Mouse (Mus musculus) testis, adult 2 months (tissue): ENCODE measurements around the gene Snrnp35. TPM values are rescaled to one million over a fixed set of nuclear protein-coding genes. Genes with fewer than 3 reads are reported as not detected.

Experiments
- H3K27ac ChIP-seq: fragments of 200-500 bp; 2 replicates; pipeline ENCODE4 v1.5.1; 2012; ENCODE audit warnings: low read depth, low read length; ENCODE audit not compliant: control insufficient read depth, insufficient read depth
- H3K27me3 ChIP-seq: fragments of 200-500 bp; 2 replicates; pipeline ENCODE4 v1.6.1; 2012; ENCODE audit warnings: mild to moderate bottlenecking, low read length, moderate library complexity; ENCODE audit not compliant: control insufficient read depth, insufficient read depth
- H3K36me3 ChIP-seq: fragments of 200-500 bp; 2 replicates; pipeline ENCODE4 v1.6.1; 2012; ENCODE audit warnings: mild to moderate bottlenecking, low read length; ENCODE audit not compliant: control insufficient read depth, insufficient read depth
- H3K4me1 ChIP-seq: fragments of 200-500 bp; 2 replicates; pipeline ENCODE4 v1.6.1; 2012; ENCODE audit warnings: low read length; ENCODE audit not compliant: control insufficient read depth, insufficient read depth
- H3K4me3 ChIP-seq: fragments of 200-500 bp; 2 replicates; pipeline ENCODE4 v1.5.1; 2012; ENCODE audit warnings: low read depth, mild to moderate bottlenecking, low read length, moderate library complexity, mixed read lengths; ENCODE audit not compliant: control insufficient read depth
- CTCF ChIP-seq: fragments of 200-500 bp; IDR thresholded peaks from 2 replicates; pipeline ENCODE4 v1.5.1; 2012; ENCODE audit warnings: low read depth, mild to moderate bottlenecking, inconsistent platforms, low read length, moderate library complexity; ENCODE audit not compliant: control insufficient read depth, insufficient read depth, insufficient replicate concordance
- POLR2A ChIP-seq: fragments of 200-500 bp; IDR thresholded peaks from 2 replicates; pipeline ENCODE4 v1.6.1; 2012; ENCODE audit warnings: low read depth, mild to moderate bottlenecking, inconsistent platforms, low read length, moderate library complexity; ENCODE audit not compliant: control insufficient read depth
- polyA plus RNA-seq: library from polyadenylated mRNA; depleted of rRNA; stranded (reverse); fragments of >200 nt; gene quantifications from 2 replicates; pipeline ENCODE4 v1.2.3, GENCODE M21; 2012

The Snrnp35 gene
- polyA plus RNA-seq, 1 experiment: 26.5 TPM

DNA sequence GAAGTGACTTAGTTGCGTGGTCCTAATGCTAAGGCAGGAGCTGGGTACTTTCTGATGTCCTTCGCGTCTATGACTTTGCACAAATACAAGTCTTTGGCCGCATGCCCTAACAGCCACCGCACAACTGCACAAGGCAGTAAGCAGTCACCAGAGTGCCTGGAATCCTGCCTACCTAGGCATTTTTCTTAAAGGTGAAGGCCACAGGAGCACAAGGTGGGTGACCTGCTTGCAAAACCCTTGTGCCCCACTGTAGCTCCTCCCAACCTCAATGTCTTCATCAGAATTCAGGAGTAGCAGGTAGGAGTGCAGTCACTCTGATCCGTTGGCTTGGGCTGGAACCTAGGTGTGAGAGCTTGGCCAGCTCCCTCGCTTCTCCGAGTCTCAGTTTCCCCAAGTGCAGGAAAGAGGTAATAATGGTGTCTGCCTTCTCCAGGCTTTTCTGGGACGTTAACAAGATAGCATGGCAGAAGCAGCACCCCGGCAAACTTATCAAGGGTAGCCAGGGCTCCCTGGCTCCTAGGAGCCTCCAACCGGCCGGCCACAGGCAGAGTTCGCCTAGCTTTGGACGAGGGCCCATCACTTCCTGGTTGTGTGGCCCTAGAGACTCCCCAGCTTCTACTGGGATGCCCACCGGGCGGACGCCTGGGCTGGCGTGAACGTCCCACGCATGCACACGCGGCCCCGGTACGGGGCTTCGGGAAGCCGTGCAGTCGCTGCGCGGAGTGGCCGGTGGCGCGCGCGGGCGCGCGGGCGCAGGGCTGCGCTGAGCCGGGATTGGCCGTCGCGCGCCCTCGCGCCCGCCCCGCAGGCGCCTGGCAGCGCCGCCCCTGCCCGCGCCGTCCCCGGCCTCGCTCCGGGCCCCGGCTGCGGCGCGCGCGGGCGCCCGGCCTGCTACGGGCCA, 38.0 kb upstream of the Snrnp35 start:
- H3K4me1 ChIP-seq: peaks cover 17% of the 10 kb centered on the region
- H3K4me3 ChIP-seq: peak overlapping the region; percentile 73
- peak overlapping the region; percentile 59 for H3K27ac ChIP-seq
- 0 out of 2 replicates have a peak, but pooled peaks have one; percentile 7 for TF ChIP-seq POLR2A
- no peak for TF ChIP-seq CTCF
- no peaks in the 10 kb centered on the region for H3K27me3 ChIP-seq
- peaks cover 6% of the 10 kb centered on the region for H3K36me3 ChIP-seq

- H3K27me3 ChIP-seq: no peaks in the 10 kb centered on the region
- H3K4me1 ChIP-seq: peaks cover 14% of the 10 kb centered on the region
- peak overlapping the region; percentile 75 for H3K27ac ChIP-seq
- peaks cover 6% of the 10 kb centered on the region for H3K36me3 ChIP-seq
- TF ChIP-seq CTCF (no peak), POLR2A (no peak)
- H3K4me3 ChIP-seq: peak overlapping the region; percentile 73
Observed at GRCm38 (mm10) chr5:124445621-124446293, 37.2 kb upstream of the Snrnp35 start.

- Histone ChIP-seq H3K36me3 (peaks cover 6% of the 10 kb centered on the region), H3K27ac (peak overlapping the region; percentile 75), H3K4me1 (peaks cover 14% of the 10 kb centered on the region), H3K27me3 (no peaks in the 10 kb centered on the region), H3K4me3 (peak overlapping the region; percentile 73)
- no peak for TF ChIP-seq POLR2A
- no peak for TF ChIP-seq CTCF
Observed at GRCm38 (mm10) chr5:124446301-124446881, 36.5 kb upstream of the Snrnp35 start.

GRCm38 (mm10) chr5:124449494-124449893, 33.4 kb upstream of the Snrnp35 start:
- Histone ChIP-seq H3K27ac (no peak overlapping the region), H3K4me3 (no peak overlapping the region), H3K4me1 (peaks cover 13% of the 10 kb centered on the region), H3K27me3 (no peaks in the 10 kb centered on the region), H3K36me3 (peaks cover 6% of the 10 kb centered on the region)
- no peak for TF ChIP-seq CTCF
- no peak for TF ChIP-seq POLR2A

DNA sequence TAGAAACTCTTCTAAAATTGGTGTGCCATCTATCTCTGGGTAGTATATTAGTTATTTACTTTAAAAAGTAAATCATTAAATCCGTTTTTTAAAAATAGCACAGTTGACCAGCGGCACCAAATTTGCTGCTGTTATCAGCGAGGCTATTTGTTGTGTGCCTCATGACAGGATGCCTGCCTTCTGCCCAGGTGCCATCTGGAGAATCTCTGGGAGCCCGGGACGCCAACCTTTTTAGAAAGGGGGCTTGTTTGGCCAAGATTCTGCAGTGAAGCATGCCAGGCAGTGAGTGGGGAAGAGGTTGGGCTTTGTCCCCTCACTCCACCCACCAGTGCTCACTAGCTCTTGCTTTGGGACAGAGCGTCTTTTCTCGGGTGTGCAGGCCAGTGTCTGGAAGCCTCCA, 32.9 kb upstream of the Snrnp35 start:
- TF ChIP-seq CTCF (no peak), POLR2A (no peak)

GRCm38 (mm10) chr5:124450641-124451340, 32.1 kb upstream of the Snrnp35 start:
- TF ChIP-seq POLR2A (no peak), CTCF (no peak)
- H3K36me3 ChIP-seq: peaks cover 6% of the 10 kb centered on the region

More for the DNA sequence above, 32.9 kb upstream of the Snrnp35 start:
- Histone ChIP-seq H3K27ac (no peak overlapping the region), H3K4me3 (no peak overlapping the region), H3K4me1 (peaks cover 8% of the 10 kb centered on the region), H3K36me3 (peaks cover 6% of the 10 kb centered on the region), H3K27me3 (no peaks in the 10 kb centered on the region)

More at GRCm38 (mm10) chr5:124450641-124451340, 32.1 kb upstream of the Snrnp35 start:
- Histone ChIP-seq H3K4me3 (no peak overlapping the region), H3K27me3 (no peaks in the 10 kb centered on the region), H3K4me1 (peaks cover 8% of the 10 kb centered on the region), H3K27ac (no peak overlapping the region)
